Mouse (Mus musculus): ENCODE measurements around the gene Slc13a3. TPM values are rescaled to one million over a fixed set of nuclear protein-coding genes. Genes with fewer than 3 reads are reported as not detected.
A peak's percentile ranks its signal among the peaks of the same experiment; 100 is the strongest.

Gene Slc13a3
- polyA plus RNA-seq, 1 experiment: 1.1 TPM

- no peak for DNase-seq (ENCODE audit: low read depth)
Measured at GRCm38 (mm10) chr2:165414321-165414720, 58.7 kb downstream of the Slc13a3 start.

GRCm38 (mm10) chr2:165413884-165414283, 59.1 kb downstream of the Slc13a3 start:
- DNase-seq (ENCODE audit: low read depth): no peak

- DNase-seq (ENCODE audit: low read depth): no peak
Measured at GRCm38 (mm10) chr2:165407700-165408301, 65.2 kb downstream of the Slc13a3 start.

- no peak for DNase-seq (ENCODE audit: low read depth)
Measured at GRCm38 (mm10) chr2:165405351-165405750, 67.7 kb downstream of the Slc13a3 start.

GRCm38 (mm10) chr2:165404951-165405350, 68.1 kb downstream of the Slc13a3 start:
- DNase-seq (ENCODE audit: low read depth): no peak

- DNase-seq (ENCODE audit: low read depth): no peak
Measured at GRCm38 (mm10) chr2:165398164-165398785, 74.8 kb downstream of the Slc13a3 start.

GRCm38 (mm10) chr2:165397502-165398163, 75.4 kb downstream of the Slc13a3 start:
- DNase-seq (ENCODE audit: low read depth): no peak

GRCm38 (mm10) chr2:165396831-165397501, 76.1 kb downstream of the Slc13a3 start:
- no peak for DNase-seq (ENCODE audit: low read depth)

GRCm38 (mm10) chr2:165392156-165392555, 80.9 kb downstream of the Slc13a3 start:
- no peak for DNase-seq (ENCODE audit: low read depth)

- no peak for DNase-seq (ENCODE audit: low read depth)
Measured at GRCm38 (mm10) chr2:165391561-165391960, 81.5 kb downstream of the Slc13a3 start.

- DNase-seq (ENCODE audit: low read depth): no peak
Measured at GRCm38 (mm10) chr2:165389299-165389952, 83.6 kb downstream of the Slc13a3 start.

GRCm38 (mm10) chr2:165387844-165388495, 85.1 kb downstream of the Slc13a3 start, which contains the start of gene Zfp334:
Zfp334 (minus strand) TSS chr2:165388259.
- DNase-seq (ENCODE audit: low read depth): no peak

- DNase-seq (ENCODE audit: low read depth): no peak
Measured at GRCm38 (mm10) chr2:165387370-165387769, 85.7 kb downstream of the Slc13a3 start.

- no peak for DNase-seq (ENCODE audit: low read depth)
Measured at GRCm38 (mm10) chr2:165380050-165380449, 93.0 kb downstream of the Slc13a3 start.

- DNase-seq (ENCODE audit: low read depth): no peak
Measured at GRCm38 (mm10) chr2:165376001-165376400, 97.0 kb downstream of the Slc13a3 start.

- DNase-seq (ENCODE audit: low read depth): no peak
Measured at GRCm38 (mm10) chr2:165375478-165375877, 97.6 kb downstream of the Slc13a3 start.

- DNase-seq (ENCODE audit: low read depth): no peak
Measured at GRCm38 (mm10) chr2:165371066-165371465, 102.0 kb downstream of the Slc13a3 start.

GRCm38 (mm10) chr2:165370348-165370747, 102.7 kb downstream of the Slc13a3 start:
- DNase-seq (ENCODE audit: low read depth): no peak

GRCm38 (mm10) chr2:165368496-165368895, 104.5 kb downstream of the Slc13a3 start, which contains the start of gene Zfp663:
Zfp663 (minus strand) TSS chr2:165368729.
- no peak for DNase-seq (ENCODE audit: low read depth)

GRCm38 (mm10) chr2:165367868-165368439, 105.1 kb downstream of the Slc13a3 start:
- no peak for DNase-seq (ENCODE audit: low read depth)

- peak; percentile 26 for DNase-seq (ENCODE audit: low read depth)
Measured at GRCm38 (mm10) chr2:165367047-165367520, 105.9 kb downstream of the Slc13a3 start.
